Mouse (Mus musculus): ENCODE data around the gene Rhbdl1. TPM values are rescaled to one million over a fixed set of nuclear protein-coding genes. Genes with fewer than 3 reads are reported as not detected.
"Not testable (repeated sequence)": the region's sequence is repeated elsewhere in the genome, so short reads cannot be mapped to it uniquely, and the experiment has no call there.

Rhbdl1 gene
- polyA plus RNA-seq, 1 experiment from 2014 or later, result 2.5 TPM

DNA sequence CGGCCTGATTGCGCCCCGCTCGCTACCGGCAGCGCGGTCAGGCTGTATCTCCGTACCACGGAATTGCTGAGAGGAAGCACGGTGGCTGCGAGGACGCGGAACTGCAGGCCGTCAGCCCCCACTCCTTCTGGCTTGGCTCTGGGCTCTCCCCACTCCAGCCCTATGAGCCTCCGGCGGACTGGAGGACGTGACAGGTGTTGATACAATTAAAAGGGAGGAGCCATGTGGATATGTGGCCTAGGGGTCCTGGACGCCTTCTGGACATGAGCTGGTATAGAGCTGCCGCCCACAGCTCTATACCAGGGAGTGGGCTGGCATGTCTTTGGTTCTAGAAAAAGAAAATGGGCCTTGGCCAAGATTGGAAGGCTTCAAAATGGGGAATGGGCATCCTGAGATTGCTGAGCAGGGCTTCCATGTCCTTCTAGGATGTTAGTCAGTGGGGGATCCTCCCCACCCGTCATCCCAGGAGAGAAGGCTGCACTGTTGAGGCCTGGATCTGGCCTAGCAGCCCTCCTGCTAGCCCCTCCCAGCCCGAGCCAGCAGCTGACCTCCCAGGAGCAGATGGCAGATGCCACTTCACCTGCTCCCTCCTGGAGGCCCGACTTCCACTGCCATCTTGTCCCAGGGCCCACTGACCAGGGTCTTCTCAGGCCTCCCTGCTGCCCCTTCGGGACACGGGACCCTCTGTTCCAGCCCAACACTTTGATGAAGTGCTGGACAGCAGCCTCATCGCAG is 27.3 kb downstream of the Rhbdl1 start:
- Histone ChIP-seq H3K27ac (ENCODE audit: low read length) (no peak overlapping the region), H3K36me3 (ENCODE audit: control insufficient read depth, insufficient read depth, low read length) (no peaks in the 10 kb centered on the region), H3K4me1 (ENCODE audit: control insufficient read depth, insufficient read depth, low read length) (0 out of 2 replicates have a peak, but pooled peaks cover 2% of the 10 kb centered on the region), H3K9me3 (replicated peaks; ENCODE audit: control insufficient read depth, low read length) (no peaks in the 10 kb centered on the region), H3K27me3 (ENCODE audit: control insufficient read depth, insufficient read depth, low read length) (peaks cover 27% of the 10 kb centered on the region), H3K9ac (ENCODE audit: low read length) (peak overlapping the region; percentile 79), H3K4me2 (ENCODE audit: low read depth, low read length) (peak overlapping the region; percentile 96), H3K4me3 (replicated peaks; ENCODE audit: low read length) (peak overlapping the region; percentile 68)
- WGBS, result 10% methylated on average over 24 of the region's 25 CpGs
- peak; percentile 12; the same call in 1 of the 2 replicates for ATAC-seq (ENCODE audit: insufficient read depth, low FRiP score)

GRCm38 (mm10) chr17:25808789-25809605 is 28.1 kb downstream of the Rhbdl1 start, which contains the start of gene Fbxl16:
Gene Fbxl16, plus strand, starts transcription at chr17:25809085.
- peak; percentile 88 for ATAC-seq (ENCODE audit: insufficient read depth, low FRiP score)
- Histone ChIP-seq H3K27ac (ENCODE audit: low read length) (no peak within 1 kb of the TSS), H3K27me3 (ENCODE audit: control insufficient read depth, insufficient read depth, low read length) (peaks cover 27% of the 10 kb centered on the region), H3K4me1 (ENCODE audit: control insufficient read depth, insufficient read depth, low read length) (0 out of 2 replicates have a peak, but pooled peaks cover 2% of the 10 kb centered on the region), H3K9ac (ENCODE audit: low read length) (peak within 1 kb of the TSS; percentile 79), H3K36me3 (ENCODE audit: control insufficient read depth, insufficient read depth, low read length) (no peaks in the 10 kb centered on the region), H3K4me2 (ENCODE audit: low read depth, low read length) (peak within 1 kb of the TSS; percentile 96), H3K4me3 (replicated peaks; ENCODE audit: low read length) (peak within 1 kb of the TSS; percentile 68), H3K9me3 (replicated peaks; ENCODE audit: control insufficient read depth, low read length) (no peaks in the 10 kb centered on the region)
- WGBS, result under 1% methylated on average over 84 of the region's 100 CpGs

GRCm38 (mm10) chr17:25808028-25808427 is 29.1 kb downstream of the Rhbdl1 start:
- Histone ChIP-seq H3K4me2 (ENCODE audit: low read depth, low read length) (peak overlapping the region; percentile 96), H3K27me3 (ENCODE audit: control insufficient read depth, insufficient read depth, low read length) (peaks cover 27% of the 10 kb centered on the region), H3K4me3 (replicated peaks; ENCODE audit: low read length) (no peak overlapping the region), H3K27ac (ENCODE audit: low read length) (no peak overlapping the region), H3K4me1 (ENCODE audit: control insufficient read depth, insufficient read depth, low read length) (0 out of 2 replicates have a peak, but pooled peaks cover 2% of the 10 kb centered on the region), H3K9ac (ENCODE audit: low read length) (no peak overlapping the region), H3K36me3 (ENCODE audit: control insufficient read depth, insufficient read depth, low read length) (no peaks in the 10 kb centered on the region), H3K9me3 (replicated peaks; ENCODE audit: control insufficient read depth, low read length) (no peaks in the 10 kb centered on the region)
- no peak for ATAC-seq (ENCODE audit: insufficient read depth, low FRiP score)
- WGBS, result 36% methylated on average over 5 of the region's 5 CpGs

DNA sequence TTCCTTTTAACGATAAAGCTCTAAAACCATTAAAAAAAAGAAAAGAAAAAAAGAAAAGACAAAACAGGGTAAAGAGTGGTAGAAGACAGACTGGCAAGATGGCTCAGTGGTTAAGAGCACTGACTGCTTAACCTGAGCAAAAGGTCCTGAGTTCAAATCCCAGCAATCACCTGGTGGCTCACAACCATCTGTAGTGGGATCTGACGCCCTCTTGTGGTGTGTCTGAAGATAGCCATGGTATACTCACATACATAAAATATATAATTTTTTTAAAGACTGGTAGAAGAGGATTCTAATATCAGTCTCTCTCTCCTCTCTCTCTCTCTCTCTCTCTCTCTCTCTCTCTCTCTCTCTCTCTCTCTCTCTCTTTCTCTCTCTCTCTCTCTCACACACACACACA is 29.6 kb downstream of the Rhbdl1 start:
- H3K9me3 ChIP-seq (replicated peaks; ENCODE audit: control insufficient read depth, low read length); H3K36me3 ChIP-seq (ENCODE audit: control insufficient read depth, insufficient read depth, low read length); H3K4me1 ChIP-seq (ENCODE audit: control insufficient read depth, insufficient read depth, low read length); H3K27ac ChIP-seq (ENCODE audit: low read length); H3K4me3 ChIP-seq (replicated peaks; ENCODE audit: low read length); H3K9ac ChIP-seq (ENCODE audit: low read length); H3K4me2 ChIP-seq (ENCODE audit: low read depth, low read length); ATAC-seq (ENCODE audit: insufficient read depth, low FRiP score): not testable (repeated sequence)
- H3K27me3 ChIP-seq (ENCODE audit: control insufficient read depth, insufficient read depth, low read length), result peaks cover 28% of the 10 kb centered on the region
- whole genome bisulfite sequencing, result 36% methylated on average over 2 of the region's 2 CpGs

GRCm38 (mm10) chr17:25806507-25806906 is 30.6 kb downstream of the Rhbdl1 start:
- Histone ChIP-seq H3K9ac (ENCODE audit: low read length) (no peak overlapping the region), H3K4me1 (ENCODE audit: control insufficient read depth, insufficient read depth, low read length) (0 out of 2 replicates have a peak, but pooled peaks cover 2% of the 10 kb centered on the region), H3K9me3 (replicated peaks; ENCODE audit: control insufficient read depth, low read length) (no peaks in the 10 kb centered on the region), H3K36me3 (ENCODE audit: control insufficient read depth, insufficient read depth, low read length) (no peaks in the 10 kb centered on the region), H3K4me2 (ENCODE audit: low read depth, low read length) (no peak overlapping the region), H3K4me3 (replicated peaks; ENCODE audit: low read length) (no peak overlapping the region), H3K27me3 (ENCODE audit: control insufficient read depth, insufficient read depth, low read length) (peaks cover 29% of the 10 kb centered on the region), H3K27ac (ENCODE audit: low read length) (no peak overlapping the region)
- 78% methylated on average over 4 of the region's 4 CpGs for WGBS
- ATAC-seq (ENCODE audit: insufficient read depth, low FRiP score), result no peak

- WGBS, result 12% methylated on average over 10 of the region's 10 CpGs
- peaks cover 3% of the 10 kb centered on the region for H3K27me3 ChIP-seq (ENCODE audit: control insufficient read depth, insufficient read depth, low read length)
Measured at GRCm38 (mm10) chr17:25802825-25803517, 34.1 kb downstream of the Rhbdl1 start.

DNA sequence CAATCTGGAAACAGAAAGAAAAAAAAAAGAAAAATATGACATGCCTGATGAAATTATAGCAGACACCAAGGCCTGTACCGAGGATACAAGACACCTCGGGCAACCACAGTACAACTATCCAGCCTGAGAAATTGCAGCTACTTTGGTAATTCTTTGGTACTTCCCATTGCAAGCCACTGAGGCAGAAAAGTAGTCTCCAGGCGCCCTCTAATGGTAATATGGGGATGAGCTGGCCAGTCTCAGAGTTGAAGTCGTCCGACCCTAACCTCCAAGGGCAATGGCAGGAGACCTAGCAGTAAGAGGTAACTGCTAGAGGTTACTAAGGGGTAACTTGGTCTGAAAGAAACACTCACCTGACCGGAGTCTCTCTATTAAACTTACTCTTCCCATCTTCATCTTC is 36.1 kb downstream of the Rhbdl1 start:
- 0 out of 2 replicates have a peak, but pooled peaks have one; percentile 48 for ATAC-seq (ENCODE audit: insufficient read depth, low FRiP score)
- Histone ChIP-seq H3K4me1 (ENCODE audit: control insufficient read depth, insufficient read depth, low read length) (peaks cover 5% of the 10 kb centered on the region), H3K27ac (ENCODE audit: low read length) (no peak overlapping the region)

More at GRCm38 (mm10) chr17:25802825-25803517, 34.1 kb downstream of the Rhbdl1 start:
- H3K4me3 ChIP-seq (replicated peaks; ENCODE audit: low read length), result no peak overlapping the region
- no peak overlapping the region for H3K4me2 ChIP-seq (ENCODE audit: low read depth, low read length)
- peak; percentile 71; the same call in 1 of the 2 replicates for ATAC-seq (ENCODE audit: insufficient read depth, low FRiP score)
- H3K36me3 ChIP-seq (ENCODE audit: control insufficient read depth, insufficient read depth, low read length), result no peaks in the 10 kb centered on the region
- no peak overlapping the region for H3K27ac ChIP-seq (ENCODE audit: low read length)
- H3K4me1 ChIP-seq (ENCODE audit: control insufficient read depth, insufficient read depth, low read length), result no peaks in the 10 kb centered on the region
- peak overlapping the region; percentile 7; the same call in 1 of the 2 replicates for H3K9ac ChIP-seq (ENCODE audit: low read length)
- H3K9me3 ChIP-seq (replicated peaks; ENCODE audit: control insufficient read depth, low read length), result no peaks in the 10 kb centered on the region

GRCm38 (mm10) chr17:25796951-25797369 is 40.1 kb downstream of the Rhbdl1 start, which contains the start of gene Metrn:
Gene Metrn, minus strand, starts transcription at chr17:25797136.
- peaks cover 31% of the 10 kb centered on the region for H3K4me1 ChIP-seq (ENCODE audit: control insufficient read depth, insufficient read depth, low read length)
- H3K36me3 ChIP-seq (ENCODE audit: control insufficient read depth, insufficient read depth, low read length), result no peaks in the 10 kb centered on the region
- H3K4me3 ChIP-seq (replicated peaks; ENCODE audit: low read length), result peak within 1 kb of the TSS; percentile 87
- peak within 1 kb of the TSS; percentile 27 for H3K27ac ChIP-seq (ENCODE audit: low read length)
- WGBS, result under 1% methylated on average over 35 of the region's 35 CpGs
- no peaks in the 10 kb centered on the region for H3K9me3 ChIP-seq (replicated peaks; ENCODE audit: control insufficient read depth, low read length)
- ATAC-seq (ENCODE audit: insufficient read depth, low FRiP score), result peak; percentile 76
- no peaks in the 10 kb centered on the region for H3K27me3 ChIP-seq (ENCODE audit: control insufficient read depth, insufficient read depth, low read length)
- peak within 1 kb of the TSS; percentile 80 for H3K9ac ChIP-seq (ENCODE audit: low read length)
- H3K4me2 ChIP-seq (ENCODE audit: low read depth, low read length), result peak within 1 kb of the TSS; percentile 93

More for the DNA sequence above, 36.1 kb downstream of the Rhbdl1 start:
- H3K4me2 ChIP-seq (ENCODE audit: low read depth, low read length), result no peak overlapping the region
- no peak overlapping the region for H3K9ac ChIP-seq (ENCODE audit: low read length)
- peaks cover 2% of the 10 kb centered on the region; the same call in 1 of the 2 replicates for H3K27me3 ChIP-seq (ENCODE audit: control insufficient read depth, insufficient read depth, low read length)
- 9% methylated on average over 6 of the region's 6 CpGs for whole genome bisulfite sequencing
- no peaks in the 10 kb centered on the region for H3K9me3 ChIP-seq (replicated peaks; ENCODE audit: control insufficient read depth, low read length)
- H3K36me3 ChIP-seq (ENCODE audit: control insufficient read depth, insufficient read depth, low read length), result no peaks in the 10 kb centered on the region
- no peak overlapping the region for H3K4me3 ChIP-seq (replicated peaks; ENCODE audit: low read length)

All from stomach, embryonic 16.5 days (tissue).